Mouse (Mus musculus) liver, postnatal 0 days (tissue): Measurements from ENCODE around the gene Eno2.

Experiments
- CTCF ChIP-seq: sonication (generic); IDR thresholded peaks from 2 replicates; pipeline ENCODE4 v1.5.1; 2016; ENCODE audit warnings: antibody characterized with exemption, low read depth
- EP300 ChIP-seq: IDR thresholded peaks from 2 replicates; pipeline ENCODE4 v1.6.1; 2016; ENCODE audit warnings: antibody characterized with exemption, low read depth, mild to moderate bottlenecking

- TF ChIP-seq CTCF (no peak), EP300 (no peak)
Measured at GRCm38 (mm10) chr6:124758849-124759232, 10.6 kb downstream of the Eno2 start.
